Mouse (Mus musculus) cerebral cortex, adult 2 months (tissue): Measurements from ENCODE around the gene Pigk.

ENCODE experiments used
- WGBS: fragments of 180-500 bp; shearing (Covaris S2); methylation state at CpG from one replicate; pipeline ENCODE4 v1.1.7; 2018; 5-methylcytosine and 5-hydroxymethylcytosine counted together

Pigk gene

DNA sequence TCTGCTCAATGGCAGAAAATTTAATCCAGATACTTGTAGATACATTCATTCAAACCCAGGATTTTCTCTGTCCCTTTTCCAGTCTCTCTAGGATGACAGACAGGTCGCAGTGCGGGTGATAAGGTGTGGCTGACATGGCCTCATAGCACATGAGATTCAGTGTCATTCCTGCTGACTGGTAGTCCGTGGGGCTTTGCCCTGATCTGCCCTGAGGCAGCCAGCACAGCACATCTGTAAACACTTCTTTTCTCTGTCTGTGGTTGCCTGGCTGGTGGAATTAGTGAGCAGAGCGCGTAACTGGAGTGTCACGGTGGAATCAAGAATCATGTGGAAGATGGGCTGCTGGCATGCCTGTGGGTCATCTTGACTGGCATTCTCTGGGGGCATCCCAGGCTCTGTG lies 56.2 kb downstream of the Pigk start:
- 84% methylated on average over 6 of the region's 6 CpGs for WGBS

GRCm38 (mm10) chr3:152776363-152776762 lies 62.5 kb downstream of the Pigk start:
- WGBS: 91% methylated on average over 6 of the region's 6 CpGs

GRCm38 (mm10) chr3:152776872-152777540 lies 63.1 kb downstream of the Pigk start:
- WGBS: 85% methylated on average over 16 of the region's 16 CpGs

DNA sequence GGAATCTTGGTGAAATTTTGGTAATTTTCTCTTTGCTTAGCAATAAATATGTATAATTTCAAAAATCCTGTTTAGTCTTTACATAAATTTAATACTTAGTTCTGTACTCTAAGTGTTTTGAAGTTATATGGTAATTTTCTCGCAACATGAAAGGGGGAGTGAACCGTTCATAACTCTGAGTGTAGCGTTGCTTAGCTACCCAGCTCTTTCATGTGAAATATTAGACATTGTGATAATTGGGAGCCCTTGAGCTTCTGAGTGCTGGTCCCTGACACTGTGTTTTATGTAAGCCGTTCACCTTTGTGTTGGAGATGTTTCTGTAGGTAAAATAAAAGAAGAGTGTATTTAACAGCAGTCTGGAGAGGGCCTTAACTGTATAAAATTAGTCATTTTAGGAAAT lies 65.9 kb downstream of the Pigk start:
- WGBS: 77% methylated on average over 4 of the region's 4 CpGs

DNA sequence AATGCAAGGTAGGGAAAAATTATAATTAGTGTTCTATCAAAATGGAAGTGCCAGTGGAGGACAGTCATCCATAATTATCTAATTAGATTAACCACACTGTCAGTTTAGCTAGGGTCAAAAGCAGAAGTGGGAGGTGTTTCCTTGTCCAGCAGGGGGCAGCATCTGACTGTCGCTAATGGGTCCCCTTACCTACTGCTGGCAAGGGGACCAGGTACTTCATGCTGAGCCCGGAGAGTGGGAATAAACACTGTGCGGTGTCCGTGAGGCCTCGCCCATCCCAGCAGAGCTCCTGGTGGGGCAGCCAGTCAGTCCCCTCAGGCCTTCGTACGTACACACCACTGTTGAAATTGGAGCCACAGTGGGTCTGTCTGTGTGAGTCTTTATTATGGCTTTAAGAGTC lies 69.9 kb downstream of the Pigk start:
- WGBS: 27% methylated on average over 7 of the region's 7 CpGs

GRCm38 (mm10) chr3:152784353-152784752 lies 70.5 kb downstream of the Pigk start:
- WGBS: 59% methylated on average over 10 of the region's 13 CpGs

DNA sequence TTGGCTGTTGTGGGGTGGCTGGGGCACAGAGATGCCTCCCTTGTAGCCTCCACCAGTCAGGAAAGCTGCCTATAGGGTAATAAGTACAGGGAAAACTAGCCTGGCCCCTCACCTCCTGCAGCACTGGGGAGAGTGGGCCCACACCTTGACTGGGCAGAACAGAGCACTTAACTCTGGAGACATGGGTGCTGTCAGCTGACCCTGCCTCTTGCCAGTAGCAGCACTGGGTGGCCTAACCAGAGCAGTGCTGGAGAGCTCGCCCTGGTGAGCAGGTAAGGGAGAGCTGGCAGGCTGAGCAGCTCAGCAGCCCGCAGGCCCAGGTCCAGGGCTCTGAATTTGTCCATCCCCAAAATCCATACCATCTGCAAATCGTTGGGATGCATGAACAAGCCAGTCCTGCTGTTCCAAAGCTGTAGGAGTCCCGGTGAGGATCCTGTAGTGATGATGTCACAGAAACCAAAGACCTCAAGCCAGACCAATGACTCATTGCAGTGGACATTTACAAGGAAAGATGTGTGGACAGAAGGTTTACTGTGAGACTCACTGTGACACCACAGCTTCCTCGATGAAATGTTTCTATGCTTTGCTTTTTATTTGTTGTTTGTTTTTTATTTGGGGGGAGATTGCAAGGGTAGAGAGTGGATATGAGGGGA lies 74.5 kb downstream of the Pigk start:
- WGBS: 85% methylated on average over 5 of the region's 5 CpGs

- 58% methylated on average over 5 of the region's 5 CpGs for WGBS
Observed at GRCm38 (mm10) chr3:152792601-152793000, 78.7 kb downstream of the Pigk start.

DNA sequence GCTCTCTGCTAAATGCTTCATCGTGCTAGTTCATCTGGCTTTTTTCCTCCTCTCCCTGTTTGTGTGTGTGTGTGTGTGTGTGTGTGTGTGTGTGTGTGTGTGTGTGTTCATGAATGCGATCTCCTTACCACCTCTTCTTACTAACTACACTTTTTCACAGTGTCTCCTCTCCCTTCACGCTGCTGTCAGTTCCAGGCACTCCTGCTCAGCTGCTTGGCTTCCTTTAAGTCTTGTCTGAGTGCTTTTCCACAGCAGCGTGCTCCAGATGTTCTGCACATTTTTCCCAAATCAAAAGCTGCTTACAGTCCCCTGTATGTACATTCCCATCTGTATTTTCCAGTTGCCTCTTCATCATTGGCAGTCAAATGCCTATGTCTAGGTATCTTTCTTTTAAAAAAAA lies 79.1 kb downstream of the Pigk start:
- WGBS: 72% methylated on average over 4 of the region's 4 CpGs

GRCm38 (mm10) chr3:152796216-152796615 lies 82.3 kb downstream of the Pigk start:
- 80% methylated on average over 4 of the region's 4 CpGs for WGBS

GRCm38 (mm10) chr3:152797354-152797753 lies 83.5 kb downstream of the Pigk start:
- 62% methylated on average over 2 of the region's 2 CpGs for WGBS

DNA sequence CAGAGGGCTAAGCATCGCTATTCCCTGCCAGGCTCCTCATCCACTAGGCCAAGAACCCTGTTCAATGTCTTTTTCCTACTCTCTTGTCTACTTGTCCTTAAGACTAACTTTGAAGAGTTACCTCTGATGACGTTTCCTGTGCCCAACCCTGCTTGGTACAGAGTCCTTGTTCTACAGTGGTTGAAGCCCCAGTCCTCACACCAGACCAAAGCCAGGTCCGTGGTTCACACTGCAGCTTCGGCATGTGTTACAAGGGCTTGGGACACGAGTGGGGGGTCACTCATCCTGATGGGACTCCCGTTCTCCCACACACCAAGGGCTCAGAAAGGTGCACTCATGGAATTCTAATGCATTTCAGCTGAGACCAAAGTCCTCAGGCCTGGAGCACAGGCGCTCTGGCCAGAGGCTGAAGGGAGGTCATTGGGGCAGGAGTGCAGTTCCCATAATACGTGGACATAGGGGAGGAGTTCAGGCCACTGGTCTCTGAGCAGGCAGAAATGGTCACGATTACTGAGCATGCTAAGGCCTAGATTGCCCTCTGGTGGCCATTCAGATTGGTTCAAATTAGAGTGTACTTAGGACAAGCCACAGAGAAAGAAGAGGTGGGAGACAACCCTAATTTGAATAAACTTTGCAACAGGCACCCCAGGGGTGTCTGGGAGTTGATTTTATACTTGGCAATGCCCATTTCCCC lies 86.0 kb downstream of the Pigk start:
- WGBS: 82% methylated on average over 9 of the region's 9 CpGs

DNA sequence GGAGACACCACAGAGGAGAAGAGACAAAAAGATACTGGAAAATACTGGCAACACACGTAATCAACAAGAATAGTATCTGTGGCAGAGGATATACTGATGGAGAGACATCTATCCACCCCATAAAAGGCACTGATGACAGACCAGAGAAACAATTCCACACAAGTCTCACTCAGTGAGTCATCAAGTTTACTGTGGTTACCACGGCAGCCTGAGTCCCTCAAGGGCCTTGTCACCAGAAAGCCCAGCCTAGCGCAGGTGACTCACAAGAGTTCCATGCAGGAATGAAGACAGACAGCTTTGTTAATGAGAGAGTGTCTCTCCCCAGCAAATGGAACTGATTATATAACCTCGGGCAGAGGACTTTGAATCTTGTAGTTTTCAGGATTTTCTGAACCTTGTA lies 100.0 kb downstream of the Pigk start:
- WGBS: 59% methylated on average over 4 of the region's 4 CpGs

DNA sequence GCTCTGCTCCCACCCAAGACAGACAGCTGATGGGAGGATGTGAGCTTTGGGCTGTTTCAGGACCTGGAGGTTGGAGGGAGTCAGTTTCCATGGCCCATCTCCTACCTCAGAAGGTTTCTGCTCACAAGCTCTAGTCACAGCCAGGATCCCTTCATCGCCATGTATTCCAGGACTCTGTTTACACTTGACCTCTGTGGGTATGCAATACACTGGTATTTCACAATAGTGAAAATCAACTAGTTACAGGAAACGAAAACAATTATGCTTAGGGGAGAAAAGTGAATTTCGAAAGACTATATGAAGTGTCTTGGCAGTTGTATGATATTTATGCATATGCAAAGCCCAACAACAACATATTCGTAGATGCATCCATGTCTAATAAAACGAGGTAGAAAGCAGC lies 101.2 kb downstream of the Pigk start:
- WGBS: 87% methylated on average over 5 of the region's 5 CpGs

DNA sequence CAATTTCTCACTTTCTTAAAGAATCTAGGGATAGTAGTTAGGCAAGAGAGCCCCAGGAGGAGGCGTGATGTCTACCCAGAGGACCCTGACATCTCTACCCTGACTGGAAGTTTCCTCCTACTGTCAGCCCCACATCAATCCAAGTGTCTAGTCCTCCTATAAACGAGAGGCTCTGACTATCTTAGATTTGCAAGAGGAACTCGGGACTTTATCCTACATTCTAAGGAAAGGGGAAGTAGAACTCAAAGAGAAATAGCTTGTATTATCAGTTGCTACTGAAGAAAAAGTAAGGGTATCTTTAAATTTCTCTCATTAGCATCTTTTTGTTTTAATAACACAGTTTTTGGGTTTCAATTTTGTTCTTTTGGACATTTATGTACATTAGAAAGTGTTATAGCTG lies 106.5 kb downstream of the Pigk start:
- 82% methylated on average over 3 of the region's 3 CpGs for WGBS

DNA sequence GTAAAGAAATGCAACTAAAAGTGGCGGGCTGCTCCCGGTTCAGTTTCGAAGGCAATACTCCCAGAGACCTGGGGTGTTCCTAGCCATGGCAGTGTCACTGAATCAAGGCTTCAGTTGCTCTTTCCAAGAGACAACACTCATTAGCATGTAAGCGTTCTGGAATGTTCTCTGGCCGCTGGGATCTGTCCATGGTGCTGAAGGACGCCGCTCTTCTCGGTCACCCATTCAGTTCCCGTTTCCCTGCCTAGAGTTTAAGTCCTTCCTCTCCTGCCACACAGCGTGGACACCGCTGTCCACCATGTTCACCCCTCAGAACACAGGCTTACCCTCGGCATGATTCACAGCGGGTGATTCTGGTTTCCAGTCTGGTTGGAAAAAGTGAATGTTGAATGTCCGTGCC lies 107.3 kb downstream of the Pigk start:
- 62% methylated on average over 14 of the region's 14 CpGs for WGBS

- 57% methylated on average over 3 of the region's 3 CpGs for WGBS
Observed at GRCm38 (mm10) chr3:152831377-152831776, 117.5 kb downstream of the Pigk start.

GRCm38 (mm10) chr3:152831974-152832373 lies 118.1 kb downstream of the Pigk start:
- WGBS: 89% methylated on average over 9 of the region's 9 CpGs

- 87% methylated on average over 4 of the region's 4 CpGs for WGBS
Observed at GRCm38 (mm10) chr3:152832436-152832835, 118.5 kb downstream of the Pigk start.

DNA sequence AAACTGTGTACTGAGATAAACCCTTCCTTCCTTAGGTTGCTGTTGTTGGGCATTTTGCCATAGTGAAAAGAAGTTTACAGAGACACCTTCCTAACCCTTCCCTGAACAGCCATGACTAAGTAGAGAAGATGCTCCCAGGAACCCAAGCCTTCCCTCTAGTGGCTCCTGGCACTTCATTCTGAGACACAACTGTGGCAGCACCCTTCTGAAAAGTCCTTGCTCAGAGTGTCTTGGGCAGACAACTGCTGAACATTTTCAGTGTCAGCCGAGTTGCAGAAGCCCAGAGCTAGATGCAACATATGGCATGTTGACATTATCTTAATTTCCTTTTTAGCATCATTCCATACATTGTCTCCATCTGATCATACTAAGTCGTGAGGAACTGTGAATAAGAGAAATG lies 123.5 kb downstream of the Pigk start:
- WGBS: 33% methylated on average over 2 of the region's 2 CpGs

- 44% methylated on average over 1 of the region's 1 CpGs for WGBS
Observed at GRCm38 (mm10) chr3:152837938-152838337, 124.0 kb downstream of the Pigk start.

DNA sequence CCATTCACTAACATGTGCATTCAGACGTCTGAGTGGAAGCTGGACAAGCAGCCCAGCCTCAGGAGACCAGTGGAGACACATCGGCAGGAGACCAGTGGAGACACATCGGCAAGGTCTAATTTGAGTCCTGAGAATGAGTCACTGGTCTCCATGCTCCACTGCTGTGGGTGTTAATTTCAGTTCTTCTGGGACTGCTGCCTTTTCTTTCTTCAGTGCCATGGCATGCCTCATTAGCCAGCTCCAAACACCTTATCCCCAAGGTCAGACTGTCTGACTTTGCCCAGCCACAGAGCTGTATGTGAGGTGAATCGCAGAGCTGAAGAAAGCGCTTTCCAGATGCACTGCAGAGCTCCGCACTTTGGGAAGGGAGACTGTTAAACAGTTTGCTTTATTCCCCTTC lies 127.4 kb downstream of the Pigk start:
- WGBS: 47% methylated on average over 6 of the region's 6 CpGs

GRCm38 (mm10) chr3:152842648-152843047 lies 128.7 kb downstream of the Pigk start:
- WGBS: 63% methylated on average over 3 of the region's 3 CpGs
